Mouse (Mus musculus) right cerebral cortex, adult 2 months (tissue): ENCODE measurements at regions not wholly inside any gene's neighbourhood (a gene's known extent, or its start where the extent isn't known, plus 50 kb on each side); places are given as distances from the start of the nearest gene placed in this dataset.

ENCODE experiments used
- DNase-seq, 2 experiments: peaks; one replicate each; pipeline ENCODE4 v3.0.0; 2021 to 2022; ENCODE audit warnings: low spot score in 2 of 2

DNA sequence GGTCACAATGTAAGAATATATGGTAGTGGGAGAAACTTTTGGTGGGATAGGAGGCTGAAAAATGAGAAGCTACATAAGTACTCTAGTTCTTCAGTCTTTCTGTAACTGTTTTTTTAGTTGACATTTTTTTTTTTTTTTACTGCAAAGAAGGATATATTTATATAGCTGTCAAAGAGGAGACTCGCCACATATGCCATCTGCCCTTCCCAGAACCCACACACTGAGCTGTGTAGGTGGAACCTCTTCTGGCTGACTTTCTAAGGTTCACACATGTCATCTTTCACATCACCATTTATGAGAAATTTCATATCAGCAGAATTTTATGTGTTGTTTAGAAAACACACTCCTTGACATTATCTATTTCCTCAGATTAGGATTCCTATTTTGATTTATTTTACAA lies 574.7 kb downstream of the Gm37988 start:
- DNase-seq, result peak; percentile 7 to 37
